Mouse (Mus musculus) urinary bladder, postnatal 10 days (tissue): ENCODE data around the gene Kcnh7.
"Not testable (repeated sequence)": the region's sequence is repeated elsewhere in the genome, so short reads cannot be mapped to it uniquely, and the experiment has no call there.

Source experiments
- DNase-seq: peaks from one replicate; pipeline ENCODE4 v3.0.0; 2022; ENCODE audit warnings: low spot score

Gene Kcnh7

DNA sequence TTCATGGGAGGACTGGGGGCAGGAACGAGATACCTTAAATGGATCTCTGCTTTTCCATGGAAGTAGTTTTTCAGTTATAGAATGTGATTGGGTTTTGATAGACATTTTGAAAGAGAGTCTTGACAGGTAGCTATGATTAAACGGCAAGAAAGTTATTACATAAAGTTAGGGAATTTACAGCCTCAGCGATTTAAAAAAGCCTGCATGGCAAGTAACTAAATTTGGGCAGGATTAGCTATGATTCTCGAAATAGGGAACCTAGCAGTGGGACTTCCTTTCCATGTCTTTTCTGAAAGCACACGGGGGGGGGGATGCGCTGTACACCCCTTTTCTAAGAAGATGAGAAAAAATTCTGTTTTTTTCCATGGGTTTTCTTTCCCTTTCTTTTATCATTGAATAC is 466.8 kb downstream of the Kcnh7 start:
- DNase-seq: no peak

GRCm38 (mm10) chr2:62715260-62715659 is 468.8 kb downstream of the Kcnh7 start:
- DNase-seq: no peak

DNA sequence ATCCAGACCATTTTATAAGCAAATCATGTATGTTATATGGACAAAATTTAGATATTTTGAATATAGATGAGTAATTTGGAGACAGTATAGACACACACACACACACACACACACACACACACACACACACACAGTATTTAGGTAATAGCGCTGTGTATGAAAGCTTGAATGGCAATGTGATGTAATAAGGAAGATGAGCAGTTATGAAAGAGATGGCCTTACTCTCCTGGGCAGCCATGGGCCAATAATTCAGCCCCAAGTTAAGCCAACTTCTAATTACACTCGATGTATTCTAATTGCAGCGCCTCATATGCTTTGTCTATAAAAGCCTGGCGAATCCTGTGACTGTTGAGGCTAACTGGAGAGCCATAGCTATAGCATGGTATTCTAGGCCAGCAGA is 469.7 kb downstream of the Kcnh7 start:
- DNase-seq: not testable (repeated sequence)

- DNase-seq: no peak
Measured at GRCm38 (mm10) chr2:62709633-62710032, 474.5 kb downstream of the Kcnh7 start.

- no peak for DNase-seq
Measured at GRCm38 (mm10) chr2:62706313-62706712, 477.8 kb downstream of the Kcnh7 start.

- DNase-seq: no peak
Measured at GRCm38 (mm10) chr2:62685934-62686333, 498.2 kb downstream of the Kcnh7 start.

GRCm38 (mm10) chr2:62684989-62685595 is 499.0 kb downstream of the Kcnh7 start:
- DNase-seq: no peak

DNA sequence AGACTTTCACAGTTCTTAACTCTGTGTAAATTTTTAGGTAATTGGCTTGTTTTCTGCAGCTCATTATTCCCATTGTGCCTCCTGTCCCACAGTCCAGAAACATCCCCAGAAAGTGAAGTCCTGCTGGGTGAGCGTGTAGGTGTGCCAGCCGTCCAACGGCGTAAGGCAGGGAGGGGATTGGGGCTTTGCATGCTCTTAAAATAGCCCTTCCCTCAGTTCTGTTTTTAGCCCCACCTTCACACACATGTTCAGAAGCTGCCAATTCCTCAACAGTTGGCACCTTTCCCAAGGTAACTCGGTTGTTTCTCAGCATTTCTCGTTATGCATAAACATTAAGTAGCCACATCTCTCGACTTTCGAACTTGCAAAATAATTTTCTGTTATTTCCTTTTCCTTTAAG is 502.4 kb downstream of the Kcnh7 start:
- DNase-seq: no peak

GRCm38 (mm10) chr2:62672788-62673187 is 511.3 kb downstream of the Kcnh7 start:
- DNase-seq: no peak

DNA sequence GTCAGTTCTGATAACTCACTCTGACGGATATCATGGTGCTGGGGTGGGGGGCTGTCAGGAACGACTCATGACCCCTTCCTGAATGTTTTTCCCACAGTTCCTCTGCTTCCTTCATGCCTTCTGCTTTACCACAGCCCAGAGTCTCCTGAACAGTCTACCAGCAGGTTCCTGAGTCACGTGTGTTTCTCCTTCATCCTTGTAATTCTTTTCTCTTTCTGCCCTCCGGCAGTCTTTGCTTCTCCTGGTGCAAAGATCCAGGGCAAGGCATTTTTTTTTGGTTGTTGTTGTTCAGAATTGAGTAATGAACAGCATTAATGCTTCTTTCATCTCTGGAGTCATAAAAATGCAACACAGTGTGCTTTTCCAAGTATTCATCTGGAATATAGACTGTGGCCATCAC is 513.3 kb downstream of the Kcnh7 start:
- DNase-seq: no peak

GRCm38 (mm10) chr2:62670301-62670700 is 513.8 kb downstream of the Kcnh7 start:
- no peak for DNase-seq

GRCm38 (mm10) chr2:62669848-62670247 is 514.2 kb downstream of the Kcnh7 start:
- DNase-seq: no peak

DNA sequence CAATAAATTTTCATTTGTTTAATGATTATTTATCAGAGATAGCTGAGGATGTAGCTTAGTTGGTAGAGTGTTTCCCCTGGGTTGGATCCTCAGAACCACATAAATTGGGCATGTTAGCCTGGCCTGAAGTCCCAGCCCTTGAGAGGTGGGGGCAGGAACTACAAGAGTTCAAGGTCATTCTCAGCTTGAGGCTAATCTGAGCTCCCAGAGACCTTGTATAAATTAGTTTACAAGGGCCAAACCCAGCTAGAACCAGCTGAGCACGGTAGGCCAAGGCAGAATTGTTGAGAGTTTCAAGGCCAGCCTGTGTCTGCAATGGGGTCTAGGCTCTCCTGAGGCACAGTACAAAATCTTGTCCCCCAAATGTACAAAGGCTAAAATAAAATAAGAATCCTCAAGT is 518.6 kb downstream of the Kcnh7 start:
- DNase-seq: no peak

- DNase-seq: no peak
Measured at GRCm38 (mm10) chr2:62664839-62665238, 519.2 kb downstream of the Kcnh7 start.

- DNase-seq: peak; percentile 15
Measured at GRCm38 (mm10) chr2:62664135-62664670, 519.9 kb downstream of the Kcnh7 start, which contains the start of gene Gca. Gene Gca, plus strand, starts transcription at chr2:62664285.

- no peak for DNase-seq
Measured at GRCm38 (mm10) chr2:62662560-62662959, 521.5 kb downstream of the Kcnh7 start.

GRCm38 (mm10) chr2:62660565-62660964 is 523.5 kb downstream of the Kcnh7 start:
- DNase-seq: no peak

- no peak for DNase-seq
Measured at GRCm38 (mm10) chr2:62656072-62656471, 528.0 kb downstream of the Kcnh7 start.

DNA sequence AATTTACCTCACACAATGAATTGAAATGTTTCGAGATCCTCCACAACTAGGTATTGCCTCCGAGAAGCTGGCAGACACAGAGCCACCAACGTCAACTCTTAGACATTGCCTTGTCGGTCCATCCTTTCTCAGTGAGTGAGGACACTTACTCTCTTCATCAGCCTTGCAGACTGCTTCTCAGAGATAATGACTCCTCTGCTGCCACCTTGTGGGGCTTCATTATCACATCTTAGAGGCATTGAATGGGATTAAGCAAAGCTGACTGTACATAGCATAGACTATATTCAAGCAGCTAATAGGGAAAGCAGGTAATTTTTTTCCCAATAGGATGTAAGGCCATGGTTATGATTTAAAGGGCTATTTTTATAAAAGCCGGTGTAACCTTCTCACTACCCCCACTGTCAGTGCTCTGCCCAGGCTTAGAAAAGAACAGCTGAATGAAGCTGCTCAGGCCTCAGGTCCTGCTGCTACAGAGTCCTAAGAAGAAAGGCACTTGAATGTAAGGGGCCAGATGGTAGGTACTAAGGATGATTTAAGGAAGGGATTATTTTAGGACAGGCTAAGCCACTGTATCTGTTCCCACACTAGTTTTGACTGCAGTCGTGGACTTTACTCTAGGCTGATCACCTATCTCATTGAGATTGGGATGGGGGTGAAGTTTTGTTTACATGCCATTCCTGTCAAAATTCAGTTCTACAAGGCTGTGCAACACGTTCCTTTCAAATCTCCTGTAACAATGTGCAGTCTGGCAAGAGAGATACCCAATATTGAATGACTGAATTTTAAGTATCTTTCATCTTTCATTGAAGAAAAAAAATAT is 529.4 kb downstream of the Kcnh7 start:
- DNase-seq: no peak

- no peak for DNase-seq
Measured at GRCm38 (mm10) chr2:62652466-62652865, 531.6 kb downstream of the Kcnh7 start.

DNA sequence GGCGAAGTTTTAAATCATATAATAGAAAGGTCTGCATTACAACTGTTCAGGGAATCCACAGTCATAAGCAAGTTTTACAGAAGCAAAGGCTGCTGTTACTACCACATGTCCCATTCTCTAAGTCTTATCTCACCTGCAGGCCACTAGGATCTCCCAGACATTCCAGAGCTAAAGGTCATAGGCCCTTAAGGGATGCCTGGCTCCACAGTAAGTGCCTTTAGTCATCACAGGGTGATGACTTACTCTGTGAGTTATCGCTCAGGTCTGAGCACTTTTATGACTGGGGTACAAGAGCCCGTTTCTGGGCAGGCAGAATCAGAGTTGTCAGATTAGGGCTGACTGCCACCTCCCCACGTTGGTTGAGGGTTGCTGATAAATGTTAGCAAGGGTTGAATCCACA is 532.2 kb downstream of the Kcnh7 start:
- no peak for DNase-seq

DNA sequence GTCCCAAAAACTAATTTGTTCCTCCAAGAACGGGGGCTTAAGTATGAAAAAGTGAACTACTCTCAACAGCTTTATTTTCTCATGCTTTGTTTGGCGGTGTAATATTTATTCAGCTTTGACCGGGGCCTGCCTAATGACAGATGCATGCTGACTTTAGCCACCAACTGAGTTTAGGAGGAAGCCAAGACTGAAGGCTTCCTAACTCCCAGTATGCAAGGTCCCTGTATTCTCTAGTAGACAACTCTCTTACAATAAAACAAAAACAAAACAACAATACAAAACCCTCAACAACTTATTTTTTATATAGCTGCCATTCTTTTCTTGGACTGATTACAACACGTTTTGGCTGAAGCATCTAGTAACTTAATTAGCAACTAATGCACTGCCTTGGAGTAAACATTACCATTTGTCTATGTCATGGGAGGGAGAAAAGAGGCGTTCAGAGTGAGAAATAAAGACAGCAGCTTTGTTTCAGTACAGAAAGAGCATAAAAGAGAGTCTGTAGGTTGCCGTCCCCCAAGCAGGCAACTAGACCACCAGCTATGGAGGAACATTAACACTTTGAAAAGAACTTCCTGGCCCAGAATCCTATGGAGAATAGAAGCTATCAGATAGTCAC is 537.3 kb downstream of the Kcnh7 start:
- DNase-seq: no peak
